ENCODE assay signal across 7 mouse cellular contexts in the genomic region with DNA sequence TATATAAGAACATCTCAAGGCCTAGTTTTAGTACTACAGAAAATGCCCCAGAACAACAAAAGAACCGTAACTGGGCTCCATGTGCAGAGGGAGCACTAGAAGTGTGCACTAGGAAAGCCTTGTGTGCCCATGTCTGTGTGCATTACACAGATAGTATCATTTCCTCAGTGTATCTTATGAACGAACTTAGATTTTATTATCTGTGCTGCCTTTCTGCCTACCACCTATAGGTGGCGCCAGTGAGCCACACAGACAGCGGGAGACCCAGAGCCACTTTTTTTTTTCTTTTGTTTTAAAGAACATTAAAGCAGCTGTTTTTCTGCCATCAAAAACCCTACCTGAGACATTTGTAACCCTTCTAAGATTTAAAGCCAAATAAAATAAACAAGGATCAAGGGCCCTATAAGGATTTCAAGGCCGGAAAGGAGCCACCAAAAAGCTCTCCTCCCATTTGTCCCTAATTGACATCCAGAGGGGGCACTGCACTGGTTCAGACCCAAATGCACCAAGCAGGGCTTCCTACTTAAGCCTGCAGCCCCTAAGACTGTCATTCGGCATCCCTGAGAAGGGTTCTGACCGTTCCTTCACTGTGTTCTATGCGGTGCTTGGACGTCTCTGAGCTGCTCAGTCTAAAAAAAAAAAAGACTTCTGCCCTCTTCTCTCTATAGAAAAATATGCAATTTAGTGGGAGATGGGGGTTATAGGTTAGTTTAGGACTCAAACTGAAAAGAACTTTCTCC.
DNase-seq lines count a peak whose midpoint lies in the region; ATAC-seq and TF ChIP-seq lines count a peak whose summit lies in the region.

No protein-coding gene starts in this region.

- in situ Hi-C loops in CH12.LX (cut with MboI; ENCODE audit: low pct_ligation_motif_present, low pct_unique_long_range_greater_than_20kb, low sequenced_read_pairs) = loop anchor here (10.0 kb wide), 1 partner anchor 117 kb away; no protein-coding TSS in a partner anchor

- peak; percentile 68 for ATAC-seq in common myeloid progenitor, adult 5-6 weeks (replicated peaks; ENCODE audit: low read depth, poor library complexity, severe bottlenecking)
- no peak for ATAC-seq in heart, embryonic 11.5 days (replicated peaks; ENCODE audit: insufficient number of reproducible peaks, low FRiP score, low TSS enrichment)
- ATAC-seq in lung, embryonic 16.5 days (ENCODE audit: low read depth) = peak; percentile 59

- TF ChIP-seq CTCF in CH12.LX (conservative IDR thresholded peaks at IDR 0.05 in 1 of 2, IDR thresholded peaks at IDR 0.05 in 1 of 2; ENCODE audit: low read depth in 2 of 2, low read length in 2 of 2) = peak; percentile 93 to 95

- TF ChIP-seq EP300 in CH12.LX (IDR thresholded peaks at IDR 0.05; ENCODE audit: low read length) = no peak

- H3K4me2 ChIP-seq in CH12.LX (ENCODE audit: insufficient read depth, low read depth, poor library complexity, severe bottlenecking) = no peak overlapping the region
- peak overlapping the region; percentile 50 for H3K4me2 ChIP-seq in heart, embryonic 11.5 days
- 0 out of 2 replicates have a peak overlapping the region, but pooled peaks have one; percentile 15 for H3K4me2 ChIP-seq in lung, embryonic 16.5 days (ENCODE audit: low read depth, low read length)

- H3K4me3 ChIP-seq in CH12.LX (replicated peaks in 1 of 3; ENCODE audit: low read depth in 2 of 3, low read length in 2 of 3, poor library complexity in 1 of 3) = no peak overlapping the region
- no peak overlapping the region for H3K4me3 ChIP-seq in heart, embryonic 11.5 days (ENCODE audit: low read depth, low read length)
- no peak overlapping the region for H3K4me3 ChIP-seq in lung, embryonic 16.5 days (ENCODE audit: low read length)

- WGBS in heart, embryonic 11.5 days (ENCODE audit: insufficient replicate concordance) = 6% methylated on average over 9 of the region's 9 CpGs
- 18% methylated on average over 9 of the region's 9 CpGs for WGBS in lung, embryonic 16.5 days

- no peak overlapping the region for H3K9ac ChIP-seq in CH12.LX (ENCODE audit: insufficient read depth, low read depth)
- no peak overlapping the region; the same call in 1 of the 2 replicates for H3K9ac ChIP-seq in heart, embryonic 11.5 days (ENCODE audit: low read depth, low read length)
- no peak overlapping the region for H3K9ac ChIP-seq in lung, embryonic 16.5 days (ENCODE audit: low read length)

- no peaks in the 10 kb centered on the region for H3K9me3 ChIP-seq in CH12.LX (replicated peaks; ENCODE audit: low read length)
- no peaks in the 10 kb centered on the region for H3K9me3 ChIP-seq in heart, embryonic 11.5 days (replicated peaks; ENCODE audit: control insufficient read depth, low read length)
- no peaks in the 10 kb centered on the region for H3K9me3 ChIP-seq in lung, embryonic 16.5 days (ENCODE audit: control insufficient read depth, low read length)

- no peak overlapping the region for H3K27ac ChIP-seq in CH12.LX (ENCODE audit: insufficient read depth, low read depth)
- no peak overlapping the region for H3K27ac ChIP-seq in heart, embryonic 11.5 days (ENCODE audit: low read depth, low read length)
- H3K27ac ChIP-seq in lung, embryonic 16.5 days (ENCODE audit: low read length) = peak overlapping the region; percentile 59

- H3K79me2 ChIP-seq in CH12.LX (replicated peaks; ENCODE audit: control insufficient read depth, extremely low read depth, insufficient read depth, poor library complexity, severe bottlenecking) = no peaks in the 10 kb centered on the region

- no peak for TF ChIP-seq POLR2A in CH12.LX (IDR thresholded peaks at IDR 0.05; ENCODE audit: low read depth, low read length)

- TF ChIP-seq RAD21 in CH12.LX (IDR thresholded peaks at IDR 0.05; ENCODE audit: low read depth, low read length) = peak; percentile 85

- H3K27me3 ChIP-seq in CH12.LX (replicated peaks) = no peaks in the 10 kb centered on the region
- no peaks in the 10 kb centered on the region for H3K27me3 ChIP-seq in heart, embryonic 11.5 days (ENCODE audit: control insufficient read depth, insufficient read depth, low read length)
- no peaks in the 10 kb centered on the region for H3K27me3 ChIP-seq in lung, embryonic 16.5 days (ENCODE audit: control insufficient read depth, insufficient read depth, low read depth, low read length)

- dilution Hi-C loops in CH12.LX (cut with MboI; ENCODE audit: extremely low pct_ligation_motif_present, extremely low pct_unique_long_range_greater_than_20kb, low sequenced_read_pairs) = no loop called here

- no peaks in the 10 kb centered on the region for H3K36me3 ChIP-seq in CH12.LX (replicated peaks in 1 of 2; ENCODE audit: control insufficient read depth in 1 of 2, insufficient read depth in 1 of 2, low read length in 1 of 2)
- no peaks in the 10 kb centered on the region for H3K36me3 ChIP-seq in heart, embryonic 11.5 days (ENCODE audit: control insufficient read depth, insufficient read depth, low read length)
- H3K36me3 ChIP-seq in lung, embryonic 16.5 days (ENCODE audit: control insufficient read depth, insufficient read depth, low read length) = no peaks in the 10 kb centered on the region

- H3K4me1 ChIP-seq in CH12.LX (ENCODE audit: control insufficient read depth in 1 of 2, insufficient read depth in 2 of 2) = no peaks in the 10 kb centered on the region
- no peaks in the 10 kb centered on the region for H3K4me1 ChIP-seq in heart, embryonic 11.5 days (ENCODE audit: control insufficient read depth, insufficient read depth, low read length)
- H3K4me1 ChIP-seq in lung, embryonic 16.5 days (replicated peaks; ENCODE audit: control insufficient read depth, insufficient read depth, low read length) = 0 out of 2 replicates have a peak, but pooled peaks cover 5% of the 10 kb centered on the region

- DNase-seq in CH12.LX (ENCODE audit: extremely low read depth) (peak; percentile 64), MEL-GATA-1-ER (ENCODE audit: extremely low read depth, low read depth) (peak; percentile 29)
- DNase-seq in kidney, postnatal 25 days = peak; percentile 60 to 67
- DNase-seq in right cerebral cortex, postnatal 14 days = peak; percentile 30

TF ChIP-seq in CH12.LX, 34 proteins besides CTCF, POLR2A, EP300 and RAD21:
- TF ChIP-seq TCF12 (IDR thresholded peaks at IDR 0.05; ENCODE audit: low read depth, low read length) (no peak), BHLHE40 (IDR thresholded peaks at IDR 0.05; ENCODE audit: low read depth, low read length) (no peak), ZMIZ1 (IDR thresholded peaks at IDR 0.05; ENCODE audit: low read depth, low read length) (no peak), IRF4 (IDR thresholded peaks at IDR 0.05; ENCODE audit: low read depth, low read length) (no peak), CHD2 (IDR thresholded peaks at IDR 0.05; ENCODE audit: low read length) (no peak), SMC3 (IDR thresholded peaks at IDR 0.05; ENCODE audit: low read depth, low read length) (peak; percentile 69), KAT2A (IDR thresholded peaks at IDR 0.05; ENCODE audit: insufficient replicate concordance, low read length) (no peak), USF2 (conservative IDR thresholded peaks at IDR 0.05; ENCODE audit: low read depth, low read length) (no peak), MYC (IDR thresholded peaks at IDR 0.05; ENCODE audit: low read depth, low read length) (no peak), ZC3H11A (IDR thresholded peaks at IDR 0.05; ENCODE audit: low read depth, low read length) (0 out of 2 replicates have a peak, but pooled peaks have one; percentile 7), HCFC1 (IDR thresholded peaks at IDR 0.05; ENCODE audit: low read depth, low read length) (no peak), E2F4 (IDR thresholded peaks at IDR 0.05; ENCODE audit: insufficient replicate concordance, low read depth, low read length) (no peak), MXI1 (IDR thresholded peaks at IDR 0.05; ENCODE audit: low read depth, low read length) (no peak), NELFE (IDR thresholded peaks at IDR 0.05; ENCODE audit: low read depth, low read length) (no peak), MAFK (IDR thresholded peaks at IDR 0.05; ENCODE audit: insufficient replicate concordance, low read length) (no peak), MEF2A (IDR thresholded peaks at IDR 0.05; ENCODE audit: borderline replicate concordance, low read depth, low read length) (no peak), ETS1 (conservative IDR thresholded peaks at IDR 0.05; ENCODE audit: low read depth, low read length) (no peak), ZKSCAN1 (IDR thresholded peaks at IDR 0.05; ENCODE audit: borderline replicate concordance, low read depth, low read length) (no peak), POLR2AphosphoS2 (IDR thresholded peaks at IDR 0.05; ENCODE audit: low read depth, low read length) (no peak), ZNF384 (IDR thresholded peaks at IDR 0.05; ENCODE audit: low read depth, low read length) (peak; percentile 96), GABPA (IDR thresholded peaks at IDR 0.05; ENCODE audit: insufficient replicate concordance, low read depth, low read length) (no peak)
